ENCODE assay signal across 7 mouse cellular contexts in genomic region chr12:73982533-73982932, GRCm38 (mm10). TPM values are rescaled to one million over a fixed set of nuclear protein-coding genes. Genes with fewer than 3 reads are reported as not detected.
DNase-seq lines count a peak whose midpoint lies in the region; ATAC-seq lines count a peak whose summit lies in the region.

No protein-coding gene starts in this region.

- peaks cover 91% of the 10 kb centered on the region for H3K36me3 ChIP-seq in embryonic facial prominence, embryonic 10.5 days (replicated peaks)

- ATAC-seq in granulocyte monocyte progenitor cell, adult 5-6 weeks (replicated peaks; ENCODE audit: poor library complexity, severe bottlenecking), result no peak

- no peaks in the 10 kb centered on the region for H3K27me3 ChIP-seq in embryonic facial prominence, embryonic 10.5 days (replicated peaks; ENCODE audit: low read depth, poor library complexity, severe bottlenecking)

- intact Hi-C loops in heart, postnatal 14 days (cut with DNase I), result no loop called here

- DNase-seq in urinary bladder, adult 18-20 months (ENCODE audit: low spot score in 2 of 2), result peak; percentile 8 to 15
- DNase-seq in urinary bladder, adult 2 months (ENCODE audit: low spot score), result no peak
- DNase-seq in embryonic facial prominence, embryonic 10.5 days (ENCODE audit: low spot score), result peak; percentile 15
- DNase-seq in heart, postnatal 14 days, result peak; percentile 80 to 82
- DNase-seq in layer of hippocampus, postnatal 14 days (ENCODE audit: low spot score in 2 of 2), result peak; percentile 54 to 72
- peak; percentile 18 for DNase-seq in ovary, postnatal 10 days (ENCODE audit: low spot score)

- no peak overlapping the region for H3K27ac ChIP-seq in embryonic facial prominence, embryonic 10.5 days (replicated peaks)

- H3K4me3 ChIP-seq in embryonic facial prominence, embryonic 10.5 days, result no peak overlapping the region

- WGBS in embryonic facial prominence, embryonic 10.5 days, result 87% methylated on average over 14 of the region's 14 CpGs

- H3K4me1 ChIP-seq in embryonic facial prominence, embryonic 10.5 days, result no peaks in the 10 kb centered on the region

- no peaks in the 10 kb centered on the region for H3K9me3 ChIP-seq in embryonic facial prominence, embryonic 10.5 days

RNA-seq across cellular contexts. Expression of gene Syt16, which starts 14.9 kb away (rescaled TPM):
- polyA plus RNA-seq in urinary bladder, adult 2 months (2012; rRNA removed), result 13.8 and 16.9 TPM in 2 replicates
- polyA plus RNA-seq in embryonic facial prominence, embryonic 10.5 days (2016; fragmentation: Nextera tagmentation; extraction: Ambion mirVana), result 1.5 and 2.1 TPM in 2 replicates
- total RNA-seq in heart, postnatal 14 days (2021), result not detected
- total RNA-seq in layer of hippocampus, postnatal 14 days (2021), result 10 to 100 TPM; 58.9 to 71.0 TPM
- not detected in 2 replicates for total RNA-seq in granulocyte monocyte progenitor cell, adult 5-6 weeks (2014; fragmentation: Nextera tagmentation)
- not detected in 2 replicates for total RNA-seq in granulocyte monocyte progenitor cell, adult 5-6 weeks (2017)

RNA-seq across cellular contexts. Expression of gene Snapc1, which starts 18.3 kb away (rescaled TPM):
- 15.3 and 18.1 TPM in 2 replicates for polyA plus RNA-seq in urinary bladder, adult 2 months (2012; rRNA removed)
- 20.5 and 20.6 TPM in 2 replicates for polyA plus RNA-seq in embryonic facial prominence, embryonic 10.5 days (2016; fragmentation: Nextera tagmentation; extraction: Ambion mirVana)
- total RNA-seq in heart, postnatal 14 days (2021), result 10 to 100 TPM; 10.8 to 10.9 TPM
- 10 to 100 TPM; 26.6 to 30.0 TPM for total RNA-seq in layer of hippocampus, postnatal 14 days (2021)
- total RNA-seq in granulocyte monocyte progenitor cell, adult 5-6 weeks (2014; fragmentation: Nextera tagmentation), result 8.5 and 9.8 TPM in 2 replicates
- 6.2 and 16.9 TPM in 2 replicates for total RNA-seq in granulocyte monocyte progenitor cell, adult 5-6 weeks (2017)

RNA-seq across cellular contexts. Expression of gene Gm49321, which starts 45.1 kb away (rescaled TPM):
- polyA plus RNA-seq in urinary bladder, adult 2 months (2012; rRNA removed), result not detected in 2 replicates
- polyA plus RNA-seq in embryonic facial prominence, embryonic 10.5 days (2016; fragmentation: Nextera tagmentation; extraction: Ambion mirVana), result 12.4 and 13.8 TPM in 2 replicates
- total RNA-seq in heart, postnatal 14 days (2021), result 1 to 10 TPM; 5.1 TPM
- 10 to 100 TPM; 10.2 to 11.3 TPM for total RNA-seq in layer of hippocampus, postnatal 14 days (2021)
- not detected in 2 replicates for total RNA-seq in granulocyte monocyte progenitor cell, adult 5-6 weeks (2014; fragmentation: Nextera tagmentation)
- 1.3 TPM in 1 of 2 replicates, not detected in the other for total RNA-seq in granulocyte monocyte progenitor cell, adult 5-6 weeks (2017)

Comparison
In these comparisons a context has a peak if more than half of its experiments do, and no peak if none do; other contexts are left out.
1. RNA of gene Syt16, which starts 14.9 kb away (total RNA-seq): 58.9 to 71.0 TPM in layer of hippocampus, postnatal 14 days; not detected in heart, postnatal 14 days and not detected in granulocyte monocyte progenitor cell, adult 5-6 weeks; every median in the first group is over 10 times any median in the second.